Mouse (Mus musculus): ENCODE data around the gene Cfap221. TPM values are rescaled to one million over a fixed set of nuclear protein-coding genes. Genes with fewer than 3 reads are reported as not detected.

Gene Cfap221
- total RNA-seq, 2 experiments from 2014 or later: 0.56 to 0.62 TPM

- no peak for DNase-seq (ENCODE audit: low spot score in 2 of 2)
Measured at GRCm38 (mm10) chr1:119907206-119907748, 89.8 kb downstream of the Cfap221 start.

GRCm38 (mm10) chr1:119903231-119903620, 93.8 kb downstream of the Cfap221 start:
- DNase-seq (ENCODE audit: low spot score in 2 of 2): no peak

DNA sequence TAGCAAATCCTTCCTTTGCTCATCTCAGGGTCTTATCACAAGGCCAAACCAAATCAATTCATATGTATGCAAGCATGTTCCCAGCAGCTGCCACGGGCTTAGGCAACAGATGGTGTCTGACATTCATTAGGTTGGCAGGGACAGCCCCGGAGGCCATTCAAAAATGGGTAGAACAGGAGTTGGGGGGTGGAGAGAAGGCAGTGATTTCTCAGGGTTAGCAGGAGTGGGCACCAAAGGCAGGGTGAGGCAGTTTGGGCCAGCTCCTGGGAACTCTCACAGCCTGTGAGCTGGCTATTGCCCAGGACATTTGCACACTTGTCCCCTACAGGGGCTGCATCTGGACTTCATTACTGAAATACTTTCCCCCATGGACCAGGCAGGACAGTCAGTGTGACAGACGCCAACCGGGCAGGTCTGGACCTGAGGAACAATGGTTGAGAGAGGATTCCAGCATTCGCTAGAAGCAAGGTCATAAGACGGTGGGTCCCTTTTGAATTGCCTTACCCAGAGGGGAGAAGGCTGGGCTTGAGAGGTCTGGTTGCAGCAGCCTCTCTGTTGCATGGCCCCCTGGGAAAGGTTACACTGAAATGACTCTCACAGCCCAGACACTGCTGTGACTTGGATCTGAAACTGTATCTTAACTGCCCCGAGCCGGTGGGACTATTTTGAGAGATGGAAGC, 94.3 kb downstream of the Cfap221 start:
- no peak for DNase-seq (ENCODE audit: low spot score in 2 of 2)

GRCm38 (mm10) chr1:119899195-119900123, 97.6 kb downstream of the Cfap221 start:
- DNase-seq (ENCODE audit: low spot score in 2 of 2): no peak

DNA sequence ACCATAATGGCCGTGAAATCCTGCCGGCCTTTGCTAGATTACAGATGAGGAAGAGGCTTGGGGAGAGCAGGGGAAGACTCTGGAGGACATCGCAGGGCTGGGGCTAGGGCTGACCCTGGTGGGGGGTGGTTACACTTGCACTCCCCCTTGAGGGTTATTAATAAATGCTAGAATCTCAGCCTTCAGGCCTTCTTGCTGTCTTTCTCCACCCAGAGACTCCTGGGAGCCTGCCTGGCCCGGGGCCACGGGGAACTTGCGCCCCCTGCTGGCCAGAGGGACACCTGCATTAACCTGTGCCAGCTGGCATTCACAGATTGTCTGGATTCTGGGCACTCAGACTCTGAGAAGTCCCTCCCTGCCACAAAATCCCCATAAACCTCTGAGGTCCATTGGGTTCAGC, 102.1 kb downstream of the Cfap221 start:
- peak; percentile 34 to 47 for DNase-seq (ENCODE audit: low spot score in 2 of 2)

DNA sequence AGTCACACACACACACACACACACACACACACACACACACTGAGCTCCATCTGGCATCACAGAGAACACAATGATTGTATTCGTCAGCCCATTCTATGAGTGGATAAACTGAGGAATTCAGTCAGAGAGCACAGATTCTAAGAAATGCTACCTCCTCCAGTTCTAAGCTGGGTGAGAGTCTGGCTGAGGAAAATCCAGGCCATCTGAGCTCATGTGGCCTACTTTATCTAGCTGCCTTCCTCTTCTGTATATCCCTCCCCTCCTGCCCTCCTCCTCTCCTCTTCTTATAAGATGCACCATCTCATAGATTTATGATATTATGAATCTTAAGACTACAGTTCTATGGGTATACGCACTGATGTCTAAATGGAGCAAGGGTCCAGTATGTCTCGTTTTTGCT, 103.4 kb downstream of the Cfap221 start:
- no peak for DNase-seq (ENCODE audit: low spot score in 2 of 2)

DNA sequence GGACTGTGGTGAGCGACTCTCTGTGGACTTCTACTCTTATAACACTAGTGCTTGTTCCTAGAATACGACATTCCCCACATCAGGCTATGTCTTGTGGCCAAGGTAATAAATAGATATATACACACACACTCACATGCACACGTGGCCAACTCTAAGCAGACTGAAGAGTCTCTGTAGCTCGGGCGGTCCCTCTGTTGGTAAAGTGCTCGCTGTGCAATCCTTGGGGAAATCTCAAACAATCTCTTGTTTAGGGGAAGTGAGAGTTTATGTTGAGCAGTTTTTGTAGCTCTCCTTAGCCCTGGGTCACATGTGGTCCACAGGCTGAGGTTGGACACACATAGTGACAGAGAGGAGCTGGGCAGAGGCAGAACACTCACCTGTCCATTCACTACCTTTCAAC, 104.1 kb downstream of the Cfap221 start:
- no peak for DNase-seq (ENCODE audit: low spot score in 2 of 2)

DNA sequence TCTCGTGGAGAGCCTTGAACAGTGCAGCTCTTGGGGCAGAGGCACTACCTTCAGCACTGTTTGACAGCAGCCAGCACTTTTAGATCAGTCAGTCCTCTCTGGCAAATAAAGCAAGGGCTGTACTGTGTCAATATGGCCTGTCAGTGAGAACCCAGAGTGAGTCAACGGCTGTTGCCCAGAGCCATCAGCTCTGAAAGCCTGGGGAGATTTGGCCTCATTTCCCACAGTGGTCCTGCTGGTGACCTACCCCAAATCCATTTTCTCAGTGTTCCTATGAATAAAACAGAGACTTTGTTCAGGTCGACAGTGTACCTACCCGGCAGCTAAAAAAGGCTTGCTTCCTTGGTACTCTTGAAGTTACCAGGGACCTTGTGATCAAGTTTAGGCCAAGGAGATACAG, 105.2 kb downstream of the Cfap221 start:
- DNase-seq (ENCODE audit: low spot score in 2 of 2): no peak

- no peak for DNase-seq (ENCODE audit: low spot score in 2 of 2)
Measured at GRCm38 (mm10) chr1:119891149-119891548, 105.9 kb downstream of the Cfap221 start.

DNA sequence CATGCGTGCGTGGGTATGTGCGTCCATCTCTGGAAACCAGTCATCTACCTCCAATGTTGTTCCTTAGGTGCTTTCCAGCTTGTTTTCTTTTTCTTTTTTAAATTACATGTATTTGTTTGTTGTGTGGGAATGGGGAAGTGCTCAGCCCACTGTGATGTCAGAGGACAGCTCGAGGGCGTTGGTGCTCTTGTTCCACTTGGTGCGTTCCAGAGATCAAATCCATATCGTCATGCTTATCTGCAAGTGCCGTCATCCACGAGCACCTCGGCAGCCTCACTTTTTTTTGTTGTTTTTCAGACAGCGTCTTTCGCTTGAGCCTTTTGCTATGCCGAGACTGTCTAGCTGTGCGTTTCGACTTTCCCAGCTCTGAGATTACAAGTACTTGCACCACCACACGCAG, 107.7 kb downstream of the Cfap221 start:
- no peak for DNase-seq (ENCODE audit: low spot score in 2 of 2)

- DNase-seq (ENCODE audit: low spot score in 2 of 2): no peak
Measured at GRCm38 (mm10) chr1:119886320-119886719, 110.7 kb downstream of the Cfap221 start.

DNA sequence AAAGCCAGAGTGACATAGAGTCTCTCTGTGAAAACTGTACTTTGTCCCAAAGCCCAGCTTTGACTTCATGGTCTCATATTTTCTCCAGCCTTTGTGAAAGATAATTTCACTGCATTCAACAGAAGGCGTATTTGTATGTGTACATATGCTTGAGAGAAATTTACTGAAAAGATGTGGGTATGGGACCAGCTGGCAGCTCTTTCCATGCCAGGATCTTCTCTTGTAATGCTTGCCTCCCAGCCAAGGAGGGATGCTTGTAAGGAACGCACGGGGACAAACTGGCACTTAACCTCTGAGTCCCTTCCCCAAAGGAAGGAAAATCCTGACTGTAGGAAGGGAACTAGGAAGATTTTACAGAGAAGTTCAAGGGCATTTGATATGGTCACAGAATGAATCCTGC, 112.8 kb downstream of the Cfap221 start:
- no peak for DNase-seq (ENCODE audit: low spot score in 2 of 2)

- DNase-seq (ENCODE audit: low spot score in 2 of 2): no peak
Measured at GRCm38 (mm10) chr1:119878909-119879308, 118.1 kb downstream of the Cfap221 start.

GRCm38 (mm10) chr1:119877469-119877868, 119.6 kb downstream of the Cfap221 start:
- DNase-seq (ENCODE audit: low spot score in 2 of 2): no peak

Other genes starting within 250 kb of the Cfap221 start
- gene Ptpn4, start 159.6 kb downstream of the Cfap221 start, total RNA-seq (2021): 10 to 100 TPM; 30.2 to 31.7 TPM
- 10 to 100 TPM in 1 of 2 experiments, 1 to 10 TPM in 1; 9.7 to 10.1 TPM for gene Tmem177, start 84.0 kb downstream of the Cfap221 start, total RNA-seq (2021)
- gene Sctr, start 9.7 kb upstream of the Cfap221 start, total RNA-seq (2021): 10 to 100 TPM; 15.5 to 19.7 TPM
- 10 to 100 TPM; 17.5 to 18.5 TPM for gene Tmem37, start 76.8 kb upstream of the Cfap221 start, total RNA-seq (2021)
- 100 to 1,000 TPM; 429 to 512 TPM for gene Dbi, start 123.8 kb upstream of the Cfap221 start, total RNA-seq (2021)
- 10 to 100 TPM; 12.5 to 14.2 TPM for gene 3110009E18Rik, start 124.0 kb upstream of the Cfap221 start, total RNA-seq (2021)